Mouse (Mus musculus) fat pad, adult 2 months (tissue): Measurements from ENCODE around the gene Mycbpap.

Experiments used
- DNase-seq: peaks from one replicate; pipeline ENCODE4 v3.0.0-alpha.2; 2011; ENCODE audit warnings: low read depth, low spot score; ENCODE audit errors: extremely low read depth

Mycbpap gene

DNA sequence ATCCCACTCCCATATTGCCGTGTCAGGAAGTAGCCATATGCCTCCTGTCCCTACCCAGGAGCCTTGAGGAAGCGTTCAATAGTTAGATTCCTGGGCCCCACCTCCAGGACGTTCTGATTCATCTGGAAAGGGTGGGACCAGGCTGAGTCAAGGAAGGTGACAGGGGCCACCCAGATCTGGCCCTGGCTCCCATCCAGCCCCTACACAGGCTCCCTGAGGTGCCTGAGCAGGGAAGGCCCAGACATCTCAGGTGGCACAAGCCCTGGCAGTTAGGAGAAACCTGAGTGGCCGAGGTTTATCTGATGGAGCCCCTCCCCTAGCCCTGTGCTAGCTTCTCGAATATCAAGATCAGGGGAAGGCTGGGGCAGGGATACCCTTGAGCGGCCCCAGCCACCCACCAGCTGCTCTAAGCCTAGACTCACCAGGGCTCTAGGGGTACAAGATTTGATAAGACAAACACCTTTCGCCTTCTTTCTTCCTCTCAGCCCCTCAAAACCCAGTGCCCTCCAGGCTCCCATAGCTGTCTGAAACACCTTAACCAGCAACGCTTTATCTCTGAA, 17.3 kb upstream of the Mycbpap start:
- no peak for DNase-seq

DNA sequence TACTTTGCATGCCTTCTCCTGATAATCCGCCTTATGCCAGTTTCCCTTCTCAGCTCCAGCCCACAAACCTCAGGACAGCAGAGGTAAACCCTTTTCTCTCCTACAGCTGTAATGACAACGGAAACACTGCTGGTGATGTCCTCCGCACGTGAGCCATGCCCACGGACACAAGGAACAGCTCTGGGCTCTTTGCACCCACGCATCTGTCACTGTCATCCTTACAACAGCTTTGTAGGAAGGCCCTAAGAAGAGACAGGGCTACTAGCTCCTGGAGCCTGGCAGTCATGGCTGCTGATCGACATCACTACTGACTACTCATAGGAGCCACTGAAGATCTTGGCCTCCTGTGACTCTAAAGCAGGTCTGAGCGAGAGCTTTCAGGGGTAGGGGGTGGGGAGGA, 11.6 kb upstream of the Mycbpap start:
- DNase-seq: no peak

DNA sequence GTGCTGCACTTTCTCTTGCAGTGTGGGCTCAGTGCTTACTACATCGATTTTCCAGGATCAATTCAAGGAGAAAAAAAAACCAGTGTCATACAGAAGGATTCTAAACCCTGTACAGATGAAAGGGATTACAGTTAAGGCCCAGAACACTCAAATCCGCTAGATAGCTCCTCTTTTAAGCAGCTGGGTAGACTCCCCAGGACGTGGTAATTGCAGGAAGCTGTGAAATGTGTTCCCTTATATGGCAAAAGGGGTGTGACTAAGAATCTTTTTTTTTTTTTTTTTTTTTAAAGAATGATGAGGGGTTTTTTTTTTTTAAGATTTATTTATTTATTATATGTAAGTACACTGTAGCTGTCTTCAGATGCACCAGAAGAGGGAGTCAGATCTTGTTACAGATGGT, 7.3 kb upstream of the Mycbpap start:
- no peak for DNase-seq

DNA sequence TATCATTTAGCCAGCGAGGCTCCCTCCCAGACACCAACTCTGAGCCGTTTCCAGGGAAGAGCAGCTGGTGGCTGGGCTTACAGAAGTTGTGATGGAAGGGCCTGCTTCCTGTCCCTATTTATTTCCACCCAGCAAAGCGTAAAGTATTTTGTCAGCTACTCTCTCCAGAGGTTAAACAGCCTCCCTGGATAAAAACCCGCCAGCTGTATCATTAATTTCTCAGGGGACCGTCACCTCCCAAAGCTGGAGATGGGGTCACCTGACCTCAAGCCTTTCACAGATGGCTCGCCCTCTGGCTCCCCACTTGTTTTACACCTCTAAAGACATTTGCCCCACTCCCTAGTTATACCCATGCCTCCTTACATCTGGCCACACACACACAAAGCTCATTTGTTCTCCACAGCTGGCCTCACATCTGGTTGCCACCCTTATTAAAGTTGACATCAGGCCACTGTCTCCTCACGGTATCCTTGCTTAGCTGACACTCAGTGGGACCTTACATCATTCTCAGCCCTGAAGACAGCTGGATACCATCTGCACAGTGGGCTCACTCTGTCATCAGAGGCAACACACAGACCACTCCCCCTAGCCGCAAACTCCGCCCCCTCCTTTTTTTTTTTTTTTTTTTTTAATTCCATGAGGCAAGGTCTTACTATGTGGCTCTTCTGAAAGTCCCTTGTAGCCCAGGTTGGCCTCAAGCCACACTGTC, 4.8 kb upstream of the Mycbpap start:
- no peak for DNase-seq

DNA sequence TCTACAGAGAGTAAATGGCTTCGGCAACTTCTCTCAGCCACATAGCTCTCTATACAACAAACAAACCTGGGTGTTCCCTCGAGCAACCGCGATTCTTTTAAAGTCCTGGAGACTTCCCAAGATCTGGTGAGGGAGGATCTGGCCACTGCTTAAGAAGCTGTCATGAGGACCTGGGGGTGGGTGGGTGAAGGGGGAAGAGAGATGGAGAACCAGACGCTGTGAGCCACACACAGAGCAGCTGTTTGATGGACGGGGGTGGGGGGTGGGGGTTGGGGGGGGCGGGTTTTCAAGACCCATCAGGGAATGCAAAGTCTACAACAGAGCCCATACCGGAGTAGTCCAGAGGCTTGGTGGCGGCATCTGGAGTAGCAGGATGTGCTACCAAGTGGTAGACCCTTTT, 8.1 kb downstream of the Mycbpap start:
- no peak for DNase-seq

DNA sequence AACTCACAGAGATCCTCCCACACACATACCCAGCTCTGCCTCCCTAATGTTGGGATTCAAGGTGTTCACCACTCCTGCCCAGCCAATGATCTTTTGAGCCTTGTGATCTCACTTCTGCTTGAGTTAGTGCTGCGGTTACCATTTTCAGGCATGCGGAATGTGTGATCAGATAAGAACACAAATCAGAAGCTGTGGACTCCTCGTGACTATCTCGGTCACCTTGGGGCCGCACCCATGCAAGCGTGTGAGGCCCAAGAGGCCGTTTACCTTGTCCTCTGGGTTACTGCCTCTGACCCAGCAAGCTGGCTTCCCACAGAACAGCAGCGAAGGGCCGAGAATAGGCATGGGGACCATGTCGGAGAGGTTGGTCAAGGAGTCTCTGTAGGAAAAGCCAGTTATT, 12.6 kb downstream of the Mycbpap start:
- no peak for DNase-seq

DNA sequence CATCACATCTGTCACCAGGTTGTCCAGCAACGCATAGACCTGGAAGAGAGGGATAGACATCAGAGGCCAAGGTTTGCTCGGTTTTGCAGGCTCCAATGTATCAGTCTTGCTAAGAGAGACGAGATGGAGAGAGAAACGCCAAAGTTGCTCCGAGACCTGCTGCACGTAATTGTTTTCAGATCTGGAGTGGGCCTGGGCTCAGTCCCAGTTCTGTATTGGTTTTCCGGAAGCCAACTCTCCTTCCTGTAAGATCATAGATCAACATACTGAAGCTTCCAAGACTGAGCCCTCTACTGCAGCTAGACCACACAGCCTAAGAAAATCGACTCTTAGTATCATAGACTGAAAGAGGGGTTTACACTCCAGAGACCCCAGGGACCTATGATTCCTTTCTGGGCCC, 20.1 kb downstream of the Mycbpap start:
- no peak for DNase-seq

DNA sequence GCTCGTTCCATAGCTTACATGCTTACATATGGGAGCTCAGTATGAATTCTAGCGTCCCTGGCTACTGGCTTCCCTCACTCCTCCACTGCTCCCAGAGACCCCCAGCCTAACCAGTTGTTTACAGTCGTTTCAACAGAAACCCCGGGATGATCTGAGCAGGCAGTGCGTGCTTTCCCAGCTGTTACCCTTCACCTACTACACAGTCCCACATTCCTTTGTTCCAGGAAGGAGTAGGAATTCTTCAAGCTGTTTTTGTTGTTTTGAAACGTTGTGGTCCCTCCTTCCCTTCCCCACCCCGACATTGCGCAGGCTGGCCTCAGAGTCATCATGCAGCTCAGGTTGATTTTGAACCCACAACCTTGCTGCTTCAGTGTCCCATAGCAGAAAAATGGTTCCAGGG, 21.2 kb downstream of the Mycbpap start:
- DNase-seq: no peak

DNA sequence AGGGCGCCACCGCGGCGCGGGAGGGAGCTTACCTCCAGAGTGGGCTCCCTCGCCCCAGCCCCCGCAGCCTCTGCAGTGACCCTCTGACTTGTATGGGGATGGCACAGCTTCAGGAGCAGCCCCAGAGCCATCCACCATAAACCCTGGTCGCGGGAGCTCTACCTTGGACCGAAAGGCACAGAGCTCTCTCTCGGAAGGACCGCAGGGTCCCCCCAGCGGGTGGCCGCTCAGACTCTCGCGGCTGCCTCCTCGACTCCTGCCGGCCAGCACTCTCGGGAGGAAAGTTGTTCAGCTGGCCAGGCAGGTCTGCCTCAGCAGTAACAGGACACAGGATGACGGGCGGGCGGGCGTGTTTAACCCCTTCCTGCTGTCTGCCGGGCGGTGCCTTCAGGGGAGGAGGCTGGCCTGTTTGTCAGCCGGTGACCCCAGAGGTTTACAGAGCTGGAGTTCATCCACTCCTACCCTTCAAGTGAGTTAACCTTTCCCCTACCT, 21.8 kb downstream of the Mycbpap start, which contains the start of gene Epn3:
Gene Epn3, minus strand, starts transcription at position 314 of the 492 bp plus-strand sequence.
- no peak for DNase-seq

DNA sequence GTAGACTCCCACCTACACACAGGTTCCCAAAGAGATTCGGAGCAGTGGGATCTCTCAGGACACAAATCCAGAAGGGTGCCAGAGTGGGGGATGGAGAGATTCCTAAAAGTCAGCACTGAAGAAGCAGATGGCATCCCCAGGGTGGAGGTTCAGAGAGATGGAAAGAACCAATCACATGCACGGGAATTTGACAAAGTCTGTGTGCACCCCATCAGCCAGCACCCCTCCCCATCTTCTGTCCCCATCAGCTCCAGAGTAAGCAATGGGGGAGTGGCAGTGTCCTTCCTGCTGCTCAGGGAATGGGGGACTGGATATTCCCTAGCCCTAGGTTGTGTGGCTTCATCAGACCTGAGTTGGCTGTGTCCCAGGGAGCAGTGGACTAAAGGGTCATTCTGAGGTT, 22.5 kb downstream of the Mycbpap start:
- no peak for DNase-seq

DNA sequence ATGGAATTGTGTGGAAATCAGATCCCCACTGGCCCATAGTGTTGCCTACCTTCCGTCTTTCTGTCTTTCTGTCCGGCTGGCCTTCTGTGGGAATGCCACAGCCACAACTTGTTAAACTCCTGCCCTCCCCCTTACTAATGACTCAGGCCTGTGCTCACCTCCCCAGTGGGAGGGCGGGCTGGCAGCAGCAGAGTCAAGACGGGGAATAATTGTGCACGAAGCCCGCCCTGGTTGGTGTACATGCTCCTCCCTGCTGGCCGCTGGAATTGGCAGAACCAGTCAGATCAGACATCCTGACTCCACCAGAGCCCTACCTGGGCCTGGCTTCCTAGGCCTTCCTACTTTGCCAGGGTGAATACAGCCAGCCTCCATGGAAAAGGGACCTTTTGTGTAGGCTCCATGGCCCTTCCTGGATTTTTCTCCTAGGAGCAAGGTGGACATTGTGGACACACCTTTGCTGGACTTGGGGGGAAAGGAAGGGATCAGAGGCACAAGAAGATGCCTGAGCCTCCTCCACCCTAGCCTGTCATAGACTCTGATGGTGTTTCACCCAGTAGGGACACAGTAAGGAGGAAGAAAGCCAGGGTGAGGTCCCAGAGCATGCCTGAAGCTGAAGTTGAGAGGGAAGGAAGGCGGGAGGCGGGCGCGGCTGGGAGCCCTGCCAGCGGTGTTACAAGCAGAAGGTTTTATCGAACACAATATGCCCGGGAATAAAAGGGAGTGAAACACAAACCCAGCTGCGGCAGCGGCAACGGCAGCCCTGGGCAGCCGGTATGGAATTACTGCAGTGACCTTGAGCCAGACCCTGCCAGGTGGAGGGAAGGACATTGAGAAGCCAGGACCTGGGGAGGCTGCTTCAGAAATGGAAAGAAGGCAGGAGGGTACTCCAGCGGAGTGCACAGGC, 23.2 kb downstream of the Mycbpap start:
- peak; percentile 30 for DNase-seq

DNA sequence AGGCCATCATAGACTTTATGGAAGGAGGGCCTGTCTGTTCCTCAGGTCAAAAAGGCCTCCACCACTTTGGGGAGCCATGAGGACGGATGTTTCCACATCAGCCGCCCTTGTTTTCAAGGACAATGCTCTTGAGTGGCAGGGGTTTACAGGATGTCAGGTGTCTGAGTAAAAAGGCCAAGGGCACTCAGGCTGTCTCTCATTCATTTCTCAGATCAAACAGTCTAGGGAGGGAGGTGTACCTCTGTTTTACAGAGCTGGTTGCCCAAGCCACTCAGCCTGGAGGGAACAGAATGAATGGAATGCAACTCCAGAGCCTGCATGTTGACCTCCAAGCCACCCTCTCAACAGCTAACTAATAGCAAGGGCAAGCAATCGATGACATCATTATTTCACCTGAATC, 26.1 kb downstream of the Mycbpap start:
- no peak for DNase-seq

DNA sequence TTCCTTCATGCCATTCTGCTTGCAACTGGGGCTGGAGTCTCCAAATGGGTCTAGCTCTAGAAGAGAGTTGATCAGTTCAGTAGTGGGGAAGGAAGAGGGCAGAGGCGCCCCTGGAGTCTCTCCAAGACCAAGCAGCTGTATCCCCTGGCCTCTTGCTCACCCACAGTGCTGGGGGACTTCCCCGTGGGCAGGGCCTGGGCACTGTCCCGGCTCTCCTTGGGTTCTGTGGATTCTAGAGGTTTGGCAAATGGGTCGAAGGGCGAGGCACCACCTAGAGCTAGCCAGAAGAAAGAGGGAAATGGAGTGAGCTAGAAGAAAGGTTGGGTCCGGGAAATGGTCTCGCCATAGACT, 29.8 kb downstream of the Mycbpap start:
- no peak for DNase-seq

DNA sequence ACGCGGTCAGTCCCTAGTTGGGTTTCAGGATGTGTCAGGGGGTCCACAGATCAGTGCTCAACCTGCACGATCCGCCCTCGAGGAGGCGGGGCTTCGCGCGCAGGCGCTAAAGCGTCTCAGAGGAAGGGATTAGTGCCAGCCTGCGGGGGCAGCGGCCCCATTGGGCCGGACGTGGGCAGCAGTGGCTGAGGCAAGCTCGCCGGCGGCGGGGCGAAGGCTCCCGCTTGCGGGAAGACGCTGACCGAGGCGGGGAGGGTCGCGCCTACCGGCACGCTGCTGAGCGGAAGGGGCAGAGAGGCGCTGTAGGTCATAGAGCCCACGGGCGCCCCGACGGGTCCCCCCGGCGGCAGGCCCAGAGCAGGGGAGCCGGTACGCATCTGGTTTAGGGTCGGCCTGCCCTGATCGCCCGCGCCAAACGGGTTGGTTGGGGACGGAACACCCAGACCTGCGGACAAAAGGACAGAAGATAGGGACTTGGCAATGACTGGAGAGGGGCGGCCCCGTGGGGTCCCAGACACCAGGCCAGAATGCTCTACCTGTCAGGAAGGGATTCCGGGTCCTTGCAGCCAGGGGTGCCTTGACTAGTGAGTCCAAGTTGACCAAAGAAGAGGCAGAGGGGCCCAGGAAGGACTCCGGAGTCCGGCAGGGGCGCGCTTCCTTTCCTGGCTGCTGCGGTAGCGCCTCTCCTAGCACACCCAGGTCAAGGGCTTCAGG, 30.4 kb downstream of the Mycbpap start:
- no peak for DNase-seq

DNA sequence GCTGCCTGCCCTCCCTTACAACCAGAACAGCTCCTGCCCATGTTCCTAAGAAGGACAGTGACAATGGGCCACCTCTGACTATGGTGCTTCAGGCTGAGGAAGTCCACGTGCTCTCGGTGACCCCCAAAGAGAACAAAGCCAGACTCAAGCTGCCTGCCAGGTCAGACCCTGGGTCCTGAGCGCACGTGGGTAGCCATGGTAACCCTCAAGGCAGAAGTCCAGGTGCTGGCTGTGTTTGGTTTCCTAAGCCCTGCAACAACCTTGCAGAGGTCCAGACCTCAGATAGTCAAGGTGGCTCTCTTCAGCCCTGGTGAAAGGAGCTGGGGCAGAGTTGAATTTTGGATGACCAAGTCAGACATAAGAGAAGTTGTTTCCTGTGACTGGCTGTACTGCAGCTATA, 31.8 kb downstream of the Mycbpap start:
- DNase-seq: no peak

DNA sequence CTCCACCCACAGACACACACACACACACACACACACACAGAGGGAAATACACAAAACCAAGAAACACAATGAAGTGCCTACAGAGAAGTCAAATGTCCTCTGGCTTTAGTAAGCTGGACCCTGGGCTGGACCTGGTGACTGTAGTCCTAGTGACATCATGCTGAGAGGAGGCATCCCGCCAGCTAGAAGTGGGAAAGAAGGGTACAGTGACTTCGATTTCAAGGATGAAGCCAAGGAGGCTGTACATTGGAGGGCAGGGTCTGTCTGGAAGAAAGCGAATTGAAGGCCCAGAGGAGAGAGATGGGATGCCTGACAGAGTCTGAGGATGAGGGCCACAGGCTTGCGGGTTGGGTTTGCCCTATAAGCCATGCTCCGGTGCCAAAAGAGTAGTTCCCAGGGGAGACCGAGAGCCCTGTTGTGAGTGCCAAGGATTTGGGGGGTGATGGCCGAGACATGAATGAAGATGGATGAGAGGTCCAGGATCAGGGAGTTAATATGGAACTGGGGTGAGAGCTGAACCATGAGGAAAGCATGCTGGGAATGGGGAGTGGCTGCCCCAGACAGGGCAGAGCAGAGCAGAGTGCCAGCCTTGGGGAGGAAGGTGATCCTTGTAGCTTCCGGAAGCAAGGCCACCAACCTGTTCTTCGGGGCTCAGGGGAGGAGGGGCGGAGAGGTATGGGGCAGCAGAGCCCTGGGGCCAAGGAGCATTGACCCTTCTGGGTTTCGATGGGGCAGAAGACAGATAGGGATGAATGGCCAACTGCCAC, 32.6 kb downstream of the Mycbpap start:
- DNase-seq: no peak

DNA sequence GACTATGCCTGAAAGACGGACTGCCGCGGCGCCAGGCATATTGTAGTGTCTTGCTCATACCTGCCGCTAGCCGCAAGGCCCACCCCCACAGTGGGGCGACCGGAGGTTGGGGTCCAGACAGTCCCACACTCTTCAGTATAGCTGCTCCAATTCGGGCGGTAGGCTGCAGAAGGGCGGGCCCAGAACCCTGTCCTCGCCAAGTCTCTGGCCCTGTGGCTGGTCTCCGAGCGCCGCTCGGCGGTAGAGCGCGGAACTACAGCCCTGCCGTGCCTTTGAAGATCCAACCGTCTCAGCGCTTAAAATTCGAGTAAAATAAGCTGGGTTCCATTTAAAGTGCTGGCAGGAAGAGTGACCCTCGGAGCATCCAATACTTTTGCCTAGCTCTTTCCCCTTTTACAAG, 35.5 kb downstream of the Mycbpap start, which contains the start of gene Spata20:
Gene Spata20, minus strand, starts transcription at position 179 of the 400 bp plus-strand sequence.
- no peak for DNase-seq

DNA sequence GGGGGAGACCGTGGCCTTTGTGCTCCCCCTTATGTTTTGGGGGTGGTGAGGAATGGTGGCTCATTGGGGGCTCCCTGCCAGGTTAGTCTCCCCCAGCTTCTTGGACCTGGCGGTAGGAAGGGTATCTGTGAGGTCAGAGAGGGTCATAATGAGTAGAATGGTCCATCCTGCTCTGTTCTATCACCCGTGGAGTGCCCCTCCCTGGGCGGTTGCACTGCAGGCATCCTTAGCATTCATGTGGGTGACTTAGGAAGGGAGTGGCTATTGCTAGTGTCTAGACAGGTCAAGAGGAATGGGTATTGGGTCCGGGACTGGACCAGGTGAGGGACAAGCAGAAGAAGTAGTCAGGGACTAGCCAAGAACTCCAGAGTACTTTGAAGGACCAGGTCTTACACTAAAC, 36.3 kb downstream of the Mycbpap start:
- DNase-seq: no peak

DNA sequence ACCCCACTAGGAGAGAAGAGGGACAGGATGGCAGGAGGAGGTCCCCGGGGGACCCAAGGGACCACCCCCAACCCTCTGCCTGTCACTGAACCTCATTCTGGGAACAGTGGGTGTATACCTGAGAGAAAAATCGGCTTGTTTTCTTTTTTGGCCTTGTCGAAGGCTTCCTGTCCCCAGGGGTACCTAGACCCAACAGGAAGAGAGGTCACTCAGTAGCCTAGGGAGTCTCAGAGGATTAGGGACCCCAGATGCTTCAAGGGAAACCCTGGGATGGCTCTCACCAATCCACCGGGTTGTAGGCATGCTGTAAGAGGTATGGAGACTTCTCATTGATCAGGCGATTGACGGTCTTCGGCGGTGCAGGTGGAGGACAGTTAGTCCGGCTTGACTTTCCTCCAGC, 36.9 kb downstream of the Mycbpap start:
- DNase-seq: no peak

DNA sequence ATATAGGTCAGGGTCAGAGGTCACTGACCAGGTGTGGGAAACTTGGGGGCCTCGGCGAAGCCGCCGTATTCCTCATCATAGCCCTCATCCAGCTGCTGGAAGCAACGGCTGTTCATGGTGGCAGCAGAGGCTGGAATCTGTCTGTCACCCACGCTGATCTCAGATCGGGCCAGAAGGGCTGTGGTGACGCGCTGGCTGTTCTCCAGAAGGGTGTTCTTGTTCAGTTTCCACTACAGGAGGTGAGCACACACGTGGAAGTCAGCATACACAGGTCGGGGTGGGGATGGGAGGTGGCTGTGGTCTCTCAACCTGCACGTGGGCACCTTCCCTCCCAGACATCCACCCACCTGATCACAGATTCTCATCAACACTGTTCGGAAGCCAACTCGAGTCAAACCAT, 37.6 kb downstream of the Mycbpap start:
- no peak for DNase-seq
